Mouse (Mus musculus) CH12.LX (cell line): ENCODE results near the gene Zfp800.

ENCODE experiments used
- MXI1 ChIP-seq: IDR thresholded peaks from 2 replicates; pipeline ENCODE4 v1.6.1; 2011; ENCODE audit warnings: mild to moderate bottlenecking, low read depth, low read length, improper control_type of control experiment
- POLR2A ChIP-seq: IDR thresholded peaks from 2 replicates; pipeline ENCODE4 v1.6.1; 2011; ENCODE audit warnings: low read depth, mild to moderate bottlenecking, improper control_type of control experiment, low read length

DNA sequence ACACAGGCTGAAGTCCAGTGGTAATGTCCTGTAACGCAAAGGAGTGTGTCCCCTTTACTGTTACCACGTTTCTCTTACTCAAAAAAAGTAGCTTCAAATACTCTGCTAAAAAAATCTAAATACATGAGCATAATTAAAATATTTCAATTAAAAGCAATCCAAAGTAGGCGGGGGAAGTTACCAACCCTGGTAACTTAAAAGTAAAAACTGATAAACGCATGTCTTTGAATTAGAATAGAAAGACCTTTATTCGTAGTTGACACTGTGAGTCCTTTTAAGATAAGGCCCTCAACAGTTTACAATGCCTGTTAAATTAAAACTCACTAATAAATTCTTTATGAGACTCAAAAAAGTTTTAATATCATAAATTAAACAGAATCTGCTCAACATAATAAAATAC lies 138.1 kb downstream of the Zfp800 start:
- TF ChIP-seq MXI1 = no peak
- TF ChIP-seq POLR2A = no peak
